Mouse (Mus musculus) intestine, postnatal 0 days (tissue): ENCODE data around the gene Upf3a. TPM values are rescaled to one million over a fixed set of nuclear protein-coding genes. Genes with fewer than 3 reads are reported as not detected.
"Not testable (repeated sequence)": the region's sequence is repeated elsewhere in the genome, so short reads cannot be mapped to it uniquely, and the experiment has no call there.

Experiments used
- ATAC-seq: fragments of 200-750 bp; cut with Nextera tagmentation; 2 replicates; pipeline ENCODE4 v1.8.0; 2017; ENCODE audit warnings: mild to moderate bottlenecking, moderate TSS enrichment, moderate library complexity
- H3K27ac ChIP-seq: fragments of 300-500 bp; sonication (generic); 2 replicates; pipeline ENCODE4 v1.5.1; 2014; ENCODE audit warnings: mild to moderate bottlenecking, low read depth, low read length, moderate library complexity
- H3K27me3 ChIP-seq: fragments of 300-500 bp; sonication (generic); replicated peaks from 2 replicates; pipeline ENCODE4 v1.6.1; 2014; ENCODE audit warnings: low read length, mixed read lengths; ENCODE audit not compliant: control insufficient read depth, insufficient read depth
- H3K36me3 ChIP-seq: fragments of 300-500 bp; sonication (generic); 2 replicates; pipeline ENCODE4 v1.6.1; 2014; ENCODE audit warnings: mild to moderate bottlenecking, moderate library complexity; ENCODE audit not compliant: control insufficient read depth, insufficient read depth
- H3K4me1 ChIP-seq: fragments of 300-500 bp; sonication (generic); replicated peaks from 2 replicates; pipeline ENCODE4 v1.6.1; 2014; ENCODE audit warnings: antibody characterized with exemption, low read length, mixed read lengths; ENCODE audit not compliant: control insufficient read depth, insufficient read depth
- H3K4me2 ChIP-seq: fragments of 300-500 bp; sonication (generic); replicated peaks from 2 replicates; pipeline ENCODE4 v1.6.1; 2014; ENCODE audit warnings: low read depth, mild to moderate bottlenecking, moderate library complexity
- H3K4me3 ChIP-seq: fragments of 300-500 bp; sonication (generic); 2 replicates; pipeline ENCODE4 v1.5.1; 2014; ENCODE audit warnings: low read depth, low read length
- H3K9ac ChIP-seq: fragments of 300-500 bp; sonication (generic); 2 replicates; pipeline ENCODE4 v1.6.1; 2014; ENCODE audit warnings: mild to moderate bottlenecking, low read depth, low read length
- H3K9me3 ChIP-seq: fragments of 300-500 bp; sonication (generic); 2 replicates; pipeline ENCODE4 v1.6.1; 2016; ENCODE audit warnings: mixed run types; ENCODE audit not compliant: control insufficient read depth
- CTCF ChIP-seq: sonication (generic); IDR thresholded peaks from 2 replicates; pipeline ENCODE4 v1.5.1; 2016; ENCODE audit warnings: low read depth, mild to moderate bottlenecking, control low read depth, antibody characterized with exemption, moderate library complexity
- WGBS: fragments of 180-500 bp; shearing (Covaris S2); extraction: QIAGEN DNeasy Blood & Tissue Kit; methylation state at CpG from one replicate; pipeline ENCODE4 v1.1.7; 2014; 5-methylcytosine and 5-hydroxymethylcytosine counted together
- polyA plus RNA-seq: library from polyadenylated mRNA; unstranded; fragments of >200 nt; fragmentation: Nextera tagmentation; extraction: Ambion mirVana; gene quantifications from 2 replicates; pipeline ENCODE4 v1.2.1, GENCODE M21; 2015

The Upf3a gene
- polyA plus RNA-seq = 23.3 and 23.6 TPM in 2 replicates

DNA sequence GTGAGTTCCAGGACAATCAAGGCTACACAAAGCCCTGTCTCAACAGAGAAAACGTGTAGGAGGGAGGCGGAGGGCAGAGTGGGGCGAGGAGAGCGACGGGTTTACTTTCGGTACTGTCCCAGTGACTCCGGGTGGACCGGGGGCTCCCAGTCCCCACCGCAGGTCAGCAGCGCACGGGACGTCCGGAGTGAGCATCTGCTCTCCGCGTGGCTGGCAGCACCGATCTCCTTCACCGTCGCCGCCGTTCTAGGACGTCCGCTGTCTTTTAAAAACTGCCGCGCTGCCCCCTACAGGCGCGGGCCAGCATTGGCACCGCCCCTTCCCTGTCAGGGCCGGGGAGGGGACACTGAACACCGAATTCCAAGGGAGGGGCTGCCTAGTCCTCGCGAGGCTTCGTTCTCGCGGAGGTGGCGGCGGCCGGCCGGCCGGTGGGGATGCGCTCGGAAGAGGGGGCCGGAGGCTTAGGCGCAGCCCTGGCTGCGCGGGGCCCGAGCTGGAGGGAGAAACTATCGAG, at the start of gene Upf3a:
Gene Upf3a, plus strand, starts transcription at position 366 of the 514 bp plus-strand sequence.
- Histone ChIP-seq H3K36me3 (peaks cover 33% of the 10 kb centered on the region), H3K4me1 (no peaks in the 10 kb centered on the region), H3K27me3 (no peaks in the 10 kb centered on the region), H3K9me3 (no peaks in the 10 kb centered on the region), H3K4me3 (peak within 1 kb of the TSS; percentile 77), H3K4me2 (peak within 1 kb of the TSS; percentile 79), H3K27ac (peak within 1 kb of the TSS; percentile 97), H3K9ac (peak within 1 kb of the TSS; percentile 90)
- 0% methylated on average over 39 of the region's 47 CpGs for WGBS
- peak; percentile 90 for TF ChIP-seq CTCF
- ATAC-seq = peak; percentile 96

DNA sequence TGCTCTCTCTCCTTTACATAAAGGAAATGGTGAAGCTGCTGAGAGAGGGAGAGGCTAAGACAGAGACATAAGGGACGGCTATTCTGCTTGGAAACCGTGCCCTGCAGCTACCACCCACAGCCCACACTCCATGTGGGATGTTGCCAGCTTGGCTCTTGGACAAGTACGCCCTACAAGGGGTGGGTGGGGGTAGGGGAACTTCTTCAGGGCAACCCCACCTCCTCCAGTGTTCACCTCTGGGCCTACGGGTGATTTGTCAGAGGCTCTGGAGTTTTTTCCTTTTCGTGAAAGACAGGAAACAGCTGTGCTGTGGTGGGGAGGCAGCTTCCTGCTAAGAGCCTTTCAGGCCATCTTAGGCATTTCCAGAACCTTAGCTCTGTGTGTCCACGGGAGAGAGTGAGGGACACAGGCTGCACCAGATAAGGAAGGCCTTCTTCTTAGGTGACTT, 45.1 kb upstream of the Upf3a start:
- H3K9me3 ChIP-seq = no peaks in the 10 kb centered on the region
- no peak overlapping the region for H3K9ac ChIP-seq
- H3K4me1 ChIP-seq = no peaks in the 10 kb centered on the region
- no peak for TF ChIP-seq CTCF
- H3K4me3 ChIP-seq = no peak overlapping the region
- H3K36me3 ChIP-seq = no peaks in the 10 kb centered on the region
- no peak overlapping the region for H3K4me2 ChIP-seq
- no peaks in the 10 kb centered on the region for H3K27me3 ChIP-seq
- ATAC-seq = no peak
- no peak overlapping the region for H3K27ac ChIP-seq
- WGBS = 44% methylated on average over 6 of the region's 6 CpGs

DNA sequence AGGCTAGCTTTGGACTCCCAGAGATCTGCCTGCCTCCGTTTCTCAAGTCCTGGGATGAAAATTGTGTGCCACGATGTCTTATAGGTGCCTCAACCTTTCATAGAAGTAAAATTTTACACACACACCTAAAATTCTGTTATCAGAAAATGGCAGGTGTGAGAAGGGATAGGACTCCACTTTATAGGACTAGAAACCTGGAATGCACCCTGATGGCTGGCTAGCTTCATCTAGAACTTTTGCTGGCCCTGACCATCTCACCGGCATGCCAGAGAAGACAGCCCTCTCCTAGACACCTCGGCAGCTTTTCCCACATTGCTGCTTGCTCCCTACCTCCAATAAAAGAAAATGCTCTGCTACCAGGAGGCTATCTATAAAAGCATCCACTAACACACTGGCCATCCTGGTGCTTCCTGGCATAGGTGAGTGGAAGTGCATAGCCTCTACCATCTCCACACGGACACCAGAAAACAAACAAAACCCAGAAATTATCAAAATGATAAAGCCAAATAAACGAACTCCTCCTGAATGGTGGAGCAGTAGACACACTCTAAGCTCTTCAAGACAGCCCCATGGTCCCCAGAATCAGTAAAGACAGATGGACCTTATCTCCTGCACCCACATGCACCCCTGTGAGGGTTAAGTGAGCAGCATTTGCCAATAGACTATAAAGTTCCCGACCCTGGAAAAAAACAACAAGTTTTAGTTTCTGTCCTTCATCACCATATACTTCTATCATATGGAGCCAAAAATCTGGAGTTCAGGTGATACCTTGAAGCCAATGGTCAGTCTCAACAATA, 44.4 kb upstream of the Upf3a start:
- Histone ChIP-seq H3K9ac (no peak overlapping the region), H3K4me1 (no peaks in the 10 kb centered on the region), H3K4me2 (no peak overlapping the region), H3K36me3 (no peaks in the 10 kb centered on the region), H3K4me3 (no peak overlapping the region), H3K27ac (no peak overlapping the region), H3K9me3 (no peaks in the 10 kb centered on the region), H3K27me3 (no peaks in the 10 kb centered on the region)
- ATAC-seq = no peak
- WGBS = 71% methylated on average over 7 of the region's 7 CpGs
- no peak for TF ChIP-seq CTCF

DNA sequence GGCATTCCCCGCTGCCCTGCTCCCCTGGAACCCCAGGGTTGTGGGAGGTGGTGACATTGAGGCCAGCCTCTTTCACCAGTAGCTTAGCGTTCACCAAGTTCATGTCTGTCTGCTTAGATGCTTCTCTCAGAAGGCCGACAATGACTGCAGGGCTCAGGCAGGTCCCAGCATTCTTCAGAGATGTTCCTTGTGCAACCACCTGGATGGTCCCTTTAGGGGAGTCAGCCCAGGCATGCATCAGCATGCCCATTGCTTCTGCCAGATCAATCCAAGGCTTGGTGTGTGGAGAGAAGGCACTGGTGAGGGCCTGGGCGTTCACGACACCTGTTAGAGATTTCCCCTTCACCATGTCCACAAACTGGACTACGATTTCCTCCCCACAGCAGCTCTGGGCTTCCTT, 39.2 kb upstream of the Upf3a start:
- not testable (repeated sequence) for ATAC-seq, H3K4me1 ChIP-seq, H3K4me3 ChIP-seq, H3K9me3 ChIP-seq, H3K27ac ChIP-seq, H3K36me3 ChIP-seq, H3K4me2 ChIP-seq, H3K9ac ChIP-seq, H3K27me3 ChIP-seq
- WGBS = 87% methylated on average over 5 of the region's 6 CpGs

DNA sequence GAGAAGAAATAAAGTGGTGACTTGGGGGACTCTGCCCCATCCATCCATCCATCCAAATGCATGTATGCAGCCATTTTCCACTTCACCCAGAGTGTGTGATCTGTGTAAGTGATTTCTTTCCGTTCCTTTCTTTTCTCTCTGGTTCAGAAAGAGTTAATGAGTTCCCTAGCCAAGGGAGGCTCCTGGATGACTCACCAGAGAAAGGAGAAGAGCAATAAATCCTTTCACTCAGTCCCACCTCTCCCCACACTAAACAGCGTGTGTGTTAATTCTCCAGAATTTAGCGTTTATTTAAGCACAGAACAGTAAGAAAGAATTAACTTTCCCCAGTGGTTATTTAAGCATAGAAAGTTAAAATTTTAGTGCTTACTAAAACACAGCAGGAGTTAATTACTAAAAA, 37.8 kb upstream of the Upf3a start:
- peak; percentile 49; the same call in 1 of the 2 replicates for ATAC-seq
- no peak overlapping the region for H3K27ac ChIP-seq
- no peaks in the 10 kb centered on the region for H3K27me3 ChIP-seq
- H3K9me3 ChIP-seq = no peaks in the 10 kb centered on the region
- H3K4me2 ChIP-seq = no peak overlapping the region
- TF ChIP-seq CTCF = no peak
- no peaks in the 10 kb centered on the region for H3K36me3 ChIP-seq
- 0 out of 2 replicates have a peak overlapping the region, but pooled peaks have one; percentile 3 for H3K9ac ChIP-seq
- no peak overlapping the region for H3K4me3 ChIP-seq
- no peaks in the 10 kb centered on the region for H3K4me1 ChIP-seq
- 6% methylated on average over 3 of the region's 3 CpGs for WGBS

DNA sequence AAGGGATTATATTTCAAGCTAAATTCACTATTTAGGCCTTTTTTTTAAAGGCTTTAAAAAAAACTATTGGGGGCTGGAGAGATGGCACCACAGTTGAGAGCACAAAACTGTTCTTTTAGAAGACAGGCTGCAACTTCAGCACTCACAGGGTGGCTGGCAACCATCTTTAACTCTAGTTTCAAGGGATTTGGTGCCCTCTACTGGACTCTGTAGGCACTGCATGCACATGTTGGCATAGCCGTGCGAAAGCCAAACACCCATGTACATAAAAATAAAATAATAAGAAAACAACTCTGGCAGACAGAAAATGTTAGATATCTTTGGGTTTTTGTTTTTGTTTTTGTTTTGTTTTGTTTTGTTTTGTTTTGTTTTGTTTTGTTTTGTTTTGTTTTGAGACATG, 31.7 kb upstream of the Upf3a start:
- Histone ChIP-seq H3K27ac (no peak overlapping the region), H3K4me3 (no peak overlapping the region), H3K27me3 (no peaks in the 10 kb centered on the region), H3K36me3 (no peaks in the 10 kb centered on the region), H3K4me2 (no peak overlapping the region), H3K9ac (no peak overlapping the region), H3K9me3 (no peaks in the 10 kb centered on the region), H3K4me1 (no peaks in the 10 kb centered on the region; the same call in 1 of the 2 replicates)
- ATAC-seq = no peak
- peak; percentile 83 for TF ChIP-seq CTCF
- 29% methylated on average over 2 of the region's 2 CpGs for WGBS
